Mouse (Mus musculus) forebrain, embryonic 13.5 days (tissue): ENCODE results near the gene Olfr1367. TPM values are rescaled to one million over a fixed set of nuclear protein-coding genes. Genes with fewer than 3 reads are reported as not detected.

ENCODE experiments used
- ATAC-seq: fragments of 200-750 bp; cut with Nextera tagmentation; 2 replicates; pipeline ENCODE4 v1.8.0; 2017
- H3K27ac ChIP-seq: fragments of 300-500 bp; sonication (generic); 2 replicates; pipeline ENCODE4 v1.5.1; 2015; ENCODE audit warnings: inconsistent platforms, mild to moderate bottlenecking, moderate library complexity
- H3K27me3 ChIP-seq: fragments of 300-500 bp; sonication (generic); 2 replicates; pipeline ENCODE4 v1.6.1; 2015; ENCODE audit warnings: mild to moderate bottlenecking, inconsistent platforms
- H3K36me3 ChIP-seq: fragments of 300-500 bp; sonication (generic); 2 replicates; pipeline ENCODE4 v1.6.1; 2015; ENCODE audit warnings: mild to moderate bottlenecking, inconsistent platforms; ENCODE audit not compliant: poor library complexity, severe bottlenecking
- H3K4me1 ChIP-seq: fragments of 300-500 bp; sonication (generic); 2 replicates; pipeline ENCODE4 v1.6.1; 2015; ENCODE audit warnings: inconsistent platforms
- H3K4me2 ChIP-seq: fragments of 300-500 bp; sonication (generic); 2 replicates; pipeline ENCODE4 v1.6.1; 2015; ENCODE audit warnings: inconsistent platforms, mild to moderate bottlenecking, moderate library complexity
- H3K4me3 ChIP-seq: fragments of 300-500 bp; sonication (generic); 2 replicates; pipeline ENCODE4 v1.5.1; 2015; ENCODE audit warnings: mild to moderate bottlenecking, inconsistent platforms
- H3K9ac ChIP-seq: fragments of 300-500 bp; sonication (generic); 2 replicates; pipeline ENCODE4 v1.6.1; 2015; ENCODE audit warnings: mild to moderate bottlenecking, inconsistent platforms
- H3K9me3 ChIP-seq: fragments of 300-500 bp; sonication (generic); replicated peaks from 2 replicates; pipeline ENCODE4 v1.6.1; 2016; ENCODE audit warnings: inconsistent platforms
- WGBS: fragments of 180-500 bp; shearing (Covaris S2); methylation state at CpG from one replicate; pipeline ENCODE4 v1.1.7; 2015; 5-methylcytosine and 5-hydroxymethylcytosine counted together
- polyA plus RNA-seq: library from polyadenylated mRNA; unstranded; fragments of >200 nt; fragmentation: Nextera tagmentation; extraction: Ambion mirVana; gene quantifications from 2 replicates; pipeline ENCODE4 v1.2.1, GENCODE M21; 2015

The Olfr1367 gene
- not detected in 2 replicates for polyA plus RNA-seq

GRCm38 (mm10) chr13:21346610-21347009 is at the start of gene Olfr1367:
Gene Olfr1367 (plus strand): TSS chr13:21346910.
- no peak within 1 kb of the TSS for H3K4me2 ChIP-seq
- no peak within 1 kb of the TSS for H3K27ac ChIP-seq
- H3K27me3 ChIP-seq, result no peaks in the 10 kb centered on the region
- H3K4me3 ChIP-seq, result no peak within 1 kb of the TSS
- H3K36me3 ChIP-seq, result no peaks in the 10 kb centered on the region
- no peak within 1 kb of the TSS for H3K9ac ChIP-seq
- ATAC-seq, result no peak
- H3K9me3 ChIP-seq, result no peaks in the 10 kb centered on the region
- no peaks in the 10 kb centered on the region for H3K4me1 ChIP-seq
- 85% methylated on average over 1 of the region's 1 CpGs for WGBS

- no peak for ATAC-seq
- 36% methylated on average over 3 of the region's 3 CpGs for WGBS
- Histone ChIP-seq H3K4me3 (no peak overlapping the region), H3K27ac (no peak overlapping the region), H3K4me2 (no peak overlapping the region), H3K9me3 (no peaks in the 10 kb centered on the region), H3K9ac (no peak overlapping the region), H3K27me3 (no peaks in the 10 kb centered on the region), H3K4me1 (no peaks in the 10 kb centered on the region), H3K36me3 (no peaks in the 10 kb centered on the region)
Observed at GRCm38 (mm10) chr13:21298557-21298956, 48.2 kb upstream of the Olfr1367 start.

GRCm38 (mm10) chr13:21304483-21305066 is 42.1 kb upstream of the Olfr1367 start:
- ATAC-seq, result no peak
- no peaks in the 10 kb centered on the region for H3K36me3 ChIP-seq
- H3K4me2 ChIP-seq, result no peak overlapping the region
- H3K9me3 ChIP-seq, result no peaks in the 10 kb centered on the region
- H3K4me3 ChIP-seq, result no peak overlapping the region
- H3K27me3 ChIP-seq, result no peaks in the 10 kb centered on the region
- no peaks in the 10 kb centered on the region for H3K4me1 ChIP-seq
- 79% methylated on average over 3 of the region's 3 CpGs for WGBS
- H3K27ac ChIP-seq, result no peak overlapping the region
- H3K9ac ChIP-seq, result no peak overlapping the region

- ATAC-seq, result no peak
- H3K4me3 ChIP-seq, result no peak overlapping the region
- H3K27me3 ChIP-seq, result no peaks in the 10 kb centered on the region
- H3K4me2 ChIP-seq, result no peak overlapping the region
- no peak overlapping the region for H3K9ac ChIP-seq
- no peaks in the 10 kb centered on the region for H3K9me3 ChIP-seq
- H3K36me3 ChIP-seq, result no peaks in the 10 kb centered on the region
- 69% methylated on average over 2 of the region's 2 CpGs for WGBS
- no peak overlapping the region for H3K27ac ChIP-seq
- no peaks in the 10 kb centered on the region for H3K4me1 ChIP-seq
Observed at GRCm38 (mm10) chr13:21309788-21310187, 36.9 kb upstream of the Olfr1367 start.

- no peak within 1 kb of the TSS for H3K9ac ChIP-seq
- no peak within 1 kb of the TSS for H3K4me2 ChIP-seq
- no peaks in the 10 kb centered on the region for H3K36me3 ChIP-seq
- H3K4me1 ChIP-seq, result no peaks in the 10 kb centered on the region
- no peak within 1 kb of the TSS for H3K27ac ChIP-seq
- ATAC-seq, result no peak
- H3K27me3 ChIP-seq, result no peaks in the 10 kb centered on the region
- H3K9me3 ChIP-seq, result no peaks in the 10 kb centered on the region
- WGBS, result 10% methylated on average over 3 of the region's 3 CpGs
- no peak within 1 kb of the TSS for H3K4me3 ChIP-seq
Observed at GRCm38 (mm10) chr13:21311926-21312325, 34.8 kb upstream of the Olfr1367 start, which contains the start of gene Gpx6. Gene Gpx6 (plus strand): TSS chr13:21312125.

GRCm38 (mm10) chr13:21312854-21313253 is 33.9 kb upstream of the Olfr1367 start:
- ATAC-seq, result no peak
- no peak overlapping the region for H3K4me3 ChIP-seq
- H3K9ac ChIP-seq, result no peak overlapping the region
- no peaks in the 10 kb centered on the region for H3K27me3 ChIP-seq
- H3K9me3 ChIP-seq, result no peaks in the 10 kb centered on the region
- no peak overlapping the region for H3K4me2 ChIP-seq
- no peak overlapping the region for H3K27ac ChIP-seq
- H3K36me3 ChIP-seq, result no peaks in the 10 kb centered on the region
- H3K4me1 ChIP-seq, result no peaks in the 10 kb centered on the region
- 46% methylated on average over 3 of the region's 5 CpGs for WGBS

- ATAC-seq, result no peak
- H3K9ac ChIP-seq, result no peak overlapping the region
- WGBS, result 87% methylated on average over 4 of the region's 4 CpGs
- H3K9me3 ChIP-seq, result no peaks in the 10 kb centered on the region
- no peaks in the 10 kb centered on the region for H3K4me1 ChIP-seq
- H3K27me3 ChIP-seq, result no peaks in the 10 kb centered on the region
- H3K4me2 ChIP-seq, result no peak overlapping the region
- H3K4me3 ChIP-seq, result no peak overlapping the region
- H3K36me3 ChIP-seq, result no peaks in the 10 kb centered on the region
- H3K27ac ChIP-seq, result no peak overlapping the region
Observed at GRCm38 (mm10) chr13:21313903-21314302, 32.8 kb upstream of the Olfr1367 start.

GRCm38 (mm10) chr13:21320262-21320661 is 26.4 kb upstream of the Olfr1367 start:
- Histone ChIP-seq H3K36me3 (no peaks in the 10 kb centered on the region), H3K27ac (no peak overlapping the region), H3K27me3 (peaks cover 14% of the 10 kb centered on the region; the same call in 1 of the 2 replicates), H3K4me2 (no peak overlapping the region), H3K4me3 (no peak overlapping the region), H3K9me3 (no peaks in the 10 kb centered on the region), H3K4me1 (0 out of 2 replicates have a peak, but pooled peaks cover 6% of the 10 kb centered on the region), H3K9ac (no peak overlapping the region)
- 79% methylated on average over 3 of the region's 3 CpGs for WGBS
- ATAC-seq, result no peak

GRCm38 (mm10) chr13:21321890-21322494 is 24.7 kb upstream of the Olfr1367 start:
- H3K4me3 ChIP-seq, result peak overlapping the region; percentile 35
- 1% methylated on average over 18 of the region's 18 CpGs for WGBS
- H3K4me1 ChIP-seq, result 0 out of 2 replicates have a peak, but pooled peaks cover 6% of the 10 kb centered on the region
- ATAC-seq, result no peak
- no peaks in the 10 kb centered on the region for H3K9me3 ChIP-seq
- peak overlapping the region; percentile 30; the same call in 1 of the 2 replicates for H3K9ac ChIP-seq
- H3K27ac ChIP-seq, result no peak overlapping the region
- peak overlapping the region; percentile 56 for H3K4me2 ChIP-seq
- H3K27me3 ChIP-seq, result peaks cover 14% of the 10 kb centered on the region; the same call in 1 of the 2 replicates
- no peaks in the 10 kb centered on the region for H3K36me3 ChIP-seq

GRCm38 (mm10) chr13:21322509-21323375 is 24.0 kb upstream of the Olfr1367 start:
- 13% methylated on average over 18 of the region's 18 CpGs for WGBS
- Histone ChIP-seq H3K4me2 (peak overlapping the region; percentile 56), H3K4me3 (peak overlapping the region; percentile 35), H3K27me3 (peaks cover 14% of the 10 kb centered on the region; the same call in 1 of the 2 replicates), H3K9ac (no peak overlapping the region), H3K9me3 (no peaks in the 10 kb centered on the region), H3K36me3 (no peaks in the 10 kb centered on the region), H3K4me1 (peaks cover 13% of the 10 kb centered on the region), H3K27ac (no peak overlapping the region)
- ATAC-seq, result no peak

GRCm38 (mm10) chr13:21323405-21323804 is 23.3 kb upstream of the Olfr1367 start:
- no peaks in the 10 kb centered on the region for H3K36me3 ChIP-seq
- H3K27ac ChIP-seq, result no peak overlapping the region
- ATAC-seq, result no peak
- H3K4me3 ChIP-seq, result no peak overlapping the region
- H3K4me2 ChIP-seq, result no peak overlapping the region
- peaks cover 13% of the 10 kb centered on the region for H3K4me1 ChIP-seq
- no peak overlapping the region for H3K9ac ChIP-seq
- H3K27me3 ChIP-seq, result peaks cover 14% of the 10 kb centered on the region; the same call in 1 of the 2 replicates
- H3K9me3 ChIP-seq, result no peaks in the 10 kb centered on the region
- 67% methylated on average over 6 of the region's 6 CpGs for WGBS

GRCm38 (mm10) chr13:21326191-21326590 is 20.5 kb upstream of the Olfr1367 start:
- H3K4me3 ChIP-seq, result peak overlapping the region; percentile 42
- H3K9ac ChIP-seq, result no peak overlapping the region
- H3K27ac ChIP-seq, result no peak overlapping the region
- peaks cover 13% of the 10 kb centered on the region for H3K4me1 ChIP-seq
- H3K36me3 ChIP-seq, result no peaks in the 10 kb centered on the region
- peaks cover 14% of the 10 kb centered on the region; the same call in 1 of the 2 replicates for H3K27me3 ChIP-seq
- H3K4me2 ChIP-seq, result peak overlapping the region; percentile 61
- ATAC-seq, result peak; percentile 46; the same call in 1 of the 2 replicates
- no peaks in the 10 kb centered on the region for H3K9me3 ChIP-seq
- WGBS, result 9% methylated on average over 4 of the region's 4 CpGs
